Mouse (Mus musculus) kidney, postnatal 4 days (tissue): ENCODE results near the gene Taf1c.

ENCODE experiments used
- DNase-seq, 2 experiments: peaks; one replicate each; pipeline ENCODE4 v3.0.0; 2021; ENCODE audit warnings: mixed read lengths in 2 of 2

Taf1c gene

DNA sequence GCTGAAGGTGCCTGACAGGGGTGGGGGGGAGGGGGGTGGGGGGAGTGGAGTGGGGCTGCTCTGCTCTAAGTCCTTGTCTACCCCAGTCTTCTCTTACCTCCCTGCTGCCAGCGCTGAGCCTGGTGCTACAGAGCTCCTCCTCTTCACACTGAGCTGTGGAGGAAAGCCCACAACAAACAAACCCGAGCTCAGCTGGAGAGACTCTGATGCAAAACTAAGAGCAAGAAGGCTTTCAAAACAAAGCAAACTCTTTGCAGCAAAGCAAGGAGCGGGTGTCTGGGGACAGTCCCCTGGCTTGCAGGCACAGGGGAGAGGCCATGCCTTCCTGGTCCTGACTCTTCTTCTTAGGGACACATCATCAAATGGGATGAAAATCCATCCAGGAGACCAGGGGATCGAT is 35.1 kb downstream of the Taf1c start:
- DNase-seq = no peak

DNA sequence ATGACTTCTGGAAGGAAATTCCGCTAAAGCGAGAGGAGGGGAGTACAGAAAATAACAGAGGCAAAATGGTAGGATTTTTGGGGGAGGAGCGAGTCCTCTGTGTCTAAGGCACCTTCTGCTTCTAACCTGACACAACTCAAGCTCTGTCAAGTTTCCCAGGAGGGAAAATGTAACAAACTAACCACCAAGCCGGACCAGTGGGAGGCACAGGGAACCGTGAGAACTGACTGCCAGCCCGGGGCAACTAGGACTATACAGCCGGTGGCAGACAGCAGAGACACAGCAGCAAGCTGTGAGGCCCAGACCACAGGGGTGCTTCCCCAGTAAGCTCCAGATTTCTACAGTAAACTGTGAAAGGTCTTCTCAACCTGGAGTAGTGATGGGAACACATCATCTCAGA is 36.1 kb downstream of the Taf1c start:
- no peak for DNase-seq

DNA sequence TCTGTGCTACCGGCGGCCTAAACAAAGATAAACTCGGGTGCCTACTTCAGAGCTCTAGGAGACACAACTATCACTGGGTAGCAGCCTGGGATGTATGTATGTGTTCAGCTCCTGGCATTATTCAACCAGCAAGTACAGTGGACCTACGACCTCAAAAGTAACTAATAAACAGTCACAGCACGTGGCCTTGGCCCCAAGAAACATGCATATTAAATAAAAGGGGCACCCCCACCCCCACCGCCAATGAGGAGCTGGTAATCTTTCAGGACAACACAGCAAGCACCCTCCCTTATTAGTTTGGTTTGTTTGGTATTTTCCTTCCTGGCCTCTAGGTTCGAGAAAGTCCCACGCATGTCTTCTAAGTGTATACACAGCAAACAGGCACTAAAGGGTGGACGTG is 36.8 kb downstream of the Taf1c start:
- no peak for DNase-seq

DNA sequence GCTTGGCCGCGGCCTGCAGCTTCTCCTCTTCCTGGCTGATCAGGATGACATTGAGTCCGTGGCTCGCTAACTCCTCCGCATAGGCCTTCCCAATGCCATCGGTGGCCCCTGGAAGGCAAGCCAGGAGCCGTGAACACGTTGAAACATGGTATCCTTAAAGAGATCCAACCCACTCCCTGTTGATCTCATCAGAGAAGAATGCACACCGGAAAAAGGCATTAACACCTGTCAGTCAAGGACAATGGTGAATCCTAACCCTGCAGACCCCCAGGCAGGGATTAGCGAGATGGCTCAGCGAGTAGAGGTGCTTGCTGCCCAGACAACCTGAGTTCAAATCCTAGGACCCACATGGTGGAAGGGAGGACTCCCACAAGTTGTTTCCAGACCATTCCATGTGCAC is 38.7 kb downstream of the Taf1c start:
- no peak for DNase-seq

- no peak for DNase-seq
Measured at GRCm38 (mm10) chr8:119563849-119564251, 41.2 kb downstream of the Taf1c start.

GRCm38 (mm10) chr8:119559402-119559720 is 45.7 kb downstream of the Taf1c start:
- no peak for DNase-seq

- peak; percentile 99 for DNase-seq
Measured at GRCm38 (mm10) chr8:119558603-119559401, 46.2 kb downstream of the Taf1c start, which contains the start of gene Mbtps1. Gene Mbtps1 (minus strand): TSS chr8:119558735.

DNA sequence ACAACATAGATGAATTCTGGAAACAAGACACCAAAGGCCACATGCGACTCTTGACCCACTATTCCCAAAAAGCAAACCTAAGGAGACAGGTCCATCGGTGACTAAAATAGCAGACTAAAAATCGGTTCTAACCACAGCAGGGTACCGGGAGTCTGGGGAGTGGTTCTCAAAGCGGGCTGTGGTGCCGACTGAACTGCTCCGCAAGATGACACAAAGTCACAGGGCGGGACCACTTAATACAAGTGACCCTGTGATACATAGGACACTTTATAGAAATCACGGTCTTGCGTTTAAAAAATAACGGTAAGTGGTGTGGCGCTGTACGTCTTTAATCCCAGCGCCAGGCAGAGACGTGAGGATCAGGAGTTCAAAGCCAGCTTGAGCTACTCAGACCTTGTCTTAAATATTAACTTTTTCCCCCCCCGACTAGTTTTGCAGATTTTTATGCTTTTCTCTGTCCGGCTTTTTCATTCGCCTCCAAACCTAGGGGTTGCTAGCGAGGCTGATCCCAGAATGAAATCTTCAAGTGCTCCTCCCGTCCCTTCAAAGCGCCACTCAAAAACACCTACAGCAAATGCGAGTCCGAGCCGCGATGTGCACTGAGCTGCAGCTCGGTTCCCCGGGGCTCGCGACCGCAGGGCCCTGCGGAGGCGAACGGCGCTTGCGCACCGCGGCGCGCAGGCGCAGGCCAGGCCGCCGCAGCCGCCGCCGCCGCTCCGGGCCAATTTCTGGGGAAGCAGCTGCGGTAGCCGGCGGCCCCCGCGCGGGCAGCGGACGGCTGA is 47.0 kb downstream of the Taf1c start:
- DNase-seq = peak; percentile 84 to 93

GRCm38 (mm10) chr8:119557132-119557531 is 47.9 kb downstream of the Taf1c start:
- no peak for DNase-seq

DNA sequence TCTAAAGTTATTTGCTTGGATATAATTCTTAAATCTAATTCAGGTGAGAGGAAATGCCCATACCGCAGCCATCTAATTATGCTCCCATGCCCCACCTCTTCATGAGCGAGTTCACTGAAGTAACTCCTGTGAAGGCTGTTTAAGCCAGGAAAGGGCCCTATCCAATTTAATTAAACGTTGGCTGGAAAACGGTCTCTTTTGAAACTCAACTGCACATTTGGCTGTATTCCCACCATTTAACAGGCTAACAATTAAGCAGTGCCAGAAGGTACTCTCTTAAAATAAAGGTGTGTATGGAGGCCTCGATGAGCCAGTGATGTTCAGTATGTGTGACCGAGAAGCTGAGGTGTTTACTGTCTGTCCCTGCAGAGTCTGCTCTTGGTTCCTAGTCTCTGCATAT is 49.2 kb downstream of the Taf1c start:
- DNase-seq = no peak

DNA sequence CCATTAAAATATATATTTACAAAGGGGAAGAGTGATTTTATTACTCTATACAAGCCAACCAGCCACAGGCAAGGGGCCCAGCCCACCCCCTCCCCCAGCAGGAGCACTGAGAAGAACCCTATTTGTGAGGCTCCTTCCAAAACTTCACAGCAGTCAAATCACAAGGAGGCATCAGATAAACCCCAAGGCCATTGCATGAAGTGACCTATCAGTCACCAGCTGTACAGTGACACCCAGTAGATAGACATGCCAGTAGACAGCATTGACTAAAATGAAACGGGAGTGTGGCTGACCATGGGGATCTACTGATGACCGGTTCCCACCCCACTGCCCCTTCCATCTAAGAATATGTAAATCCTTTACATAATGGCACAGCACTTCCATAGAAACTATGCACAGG is 52.1 kb downstream of the Taf1c start:
- no peak for DNase-seq

DNA sequence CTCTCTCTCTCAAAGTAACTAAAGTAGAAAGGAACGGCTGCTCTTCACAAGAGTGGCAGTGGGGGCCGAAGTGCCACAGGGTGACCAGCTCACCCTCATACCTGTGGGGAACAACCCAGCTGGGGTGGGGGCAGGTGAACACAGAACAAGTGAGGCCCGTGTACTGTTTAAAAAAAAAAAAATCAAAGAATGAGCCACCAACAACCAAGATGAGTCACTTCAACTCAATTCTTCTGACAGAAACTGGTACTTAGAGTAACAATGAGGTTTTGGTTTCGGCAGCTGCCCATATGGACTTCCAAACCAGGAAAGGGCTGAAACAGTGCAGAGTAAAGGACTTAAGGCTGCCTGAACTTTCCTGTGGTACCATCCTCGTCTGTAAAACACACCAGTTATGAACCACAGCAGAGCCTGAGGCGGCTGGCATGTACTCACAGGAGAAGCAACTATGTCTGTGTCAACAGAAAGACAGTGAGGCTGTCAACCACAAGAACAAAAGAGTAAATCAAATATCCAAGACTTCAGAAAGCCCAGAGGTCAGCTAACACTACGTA is 56.4 kb downstream of the Taf1c start:
- no peak for DNase-seq
